Mouse (Mus musculus) ES-E14 (cell line): ENCODE results near the gene Nrap. TPM values are rescaled to one million over a fixed set of nuclear protein-coding genes. Genes with fewer than 3 reads are reported as not detected.

Source experiments
- DNase-seq: peaks from one replicate; pipeline ENCODE4 v3.0.0-alpha.2; 2013; ENCODE audit warnings: low read depth, low spot score
- H3K27ac ChIP-seq: 2 replicates; pipeline ENCODE4 v1.5.1; 2012; ENCODE audit warnings: low read depth, mild to moderate bottlenecking, low read length, moderate library complexity, mixed read lengths; ENCODE audit not compliant: poor library complexity, insufficient read depth, severe bottlenecking
- H3K36me3 ChIP-seq: 2 replicates; pipeline ENCODE4 v1.6.1; 2012; ENCODE audit warnings: mild to moderate bottlenecking, low read length, moderate library complexity, mixed read lengths; ENCODE audit not compliant: control insufficient read depth, poor library complexity, insufficient read depth, severe bottlenecking
- H3K4me1 ChIP-seq, 2 experiments: fragments of 150-350 bp in 1 of 2; sonication (generic) in 1 of 2; 2 replicates each; pipeline ENCODE4 v1.6.1; 2012; ENCODE audit warnings: low read length in 2 of 2, mild to moderate bottlenecking in 1 of 2, mixed read lengths in 1 of 2; ENCODE audit not compliant: control insufficient read depth in 2 of 2, insufficient read depth in 2 of 2, poor library complexity in 1 of 2
- H3K4me3 ChIP-seq, 2 experiments: fragments of 150-350 bp in 1 of 2; sonication (generic) in 1 of 2; 2 replicates each; pipeline ENCODE4 v1.5.1; 2012; ENCODE audit warnings: low read length in 2 of 2, low read depth in 1 of 2, mild to moderate bottlenecking in 1 of 2, mixed read lengths in 1 of 2; ENCODE audit not compliant: insufficient read depth in 1 of 2, poor library complexity in 1 of 2, severe bottlenecking in 1 of 2
- H3K9ac ChIP-seq: 2 replicates; pipeline ENCODE4 v1.6.1; 2012; ENCODE audit warnings: low read depth, mild to moderate bottlenecking, low read length, mixed read lengths; ENCODE audit not compliant: poor library complexity, insufficient read depth, severe bottlenecking
- H3K9me3 ChIP-seq: fragments of 150-350 bp; sonication (generic); 2 replicates; pipeline ENCODE4 v1.6.1; 2012; ENCODE audit warnings: low read depth, mild to moderate bottlenecking, low read length; ENCODE audit not compliant: control insufficient read depth, insufficient read depth
- CHD2 ChIP-seq: IDR thresholded peaks from 2 replicates; pipeline ENCODE4 v1.6.1; 2014; ENCODE audit warnings: mild to moderate bottlenecking, low read depth, low read length, inconsistent platforms
- HCFC1 ChIP-seq: IDR thresholded peaks from 2 replicates; pipeline ENCODE4 v1.6.1; 2012; ENCODE audit warnings: low read length, inconsistent platforms, borderline replicate concordance; ENCODE audit not compliant: insufficient read depth
- MAFK ChIP-seq: IDR thresholded peaks from 2 replicates; pipeline ENCODE4 v1.6.1; 2014; ENCODE audit warnings: mild to moderate bottlenecking, low read depth, low read length, inconsistent platforms; ENCODE audit not compliant: insufficient read depth
- ZC3H11A ChIP-seq: IDR thresholded peaks from 2 replicates; pipeline ENCODE4 v1.6.1; 2012; ENCODE audit warnings: low read depth, mild to moderate bottlenecking, inconsistent platforms, low read length, borderline replicate concordance
- ZNF384 ChIP-seq: IDR thresholded peaks from 2 replicates; pipeline ENCODE4 v1.6.1; 2012; ENCODE audit warnings: low read depth, low read length, inconsistent platforms
- in situ Hi-C, 2 experiments: fragments of 600-800 bp; cut with MboI; formaldehyde crosslinking; loops; one replicate each; pipeline ENCODE4 v1.15.1; 2025; ENCODE audit warnings: low sequenced_read_pairs in 2 of 2, inconsistent platforms in 1 of 2; ENCODE audit not compliant: unreplicated experiment in 2 of 2
- total RNA-seq: library from RNA; depleted of rRNA; stranded (reverse); fragments of 300-350 nt; gene quantifications from 2 replicates; pipeline ENCODE4 v1.2.3, GENCODE M21; 2012

Gene Nrap
- total RNA-seq, 1 experiment = 0.09 TPM

GRCm38 (mm10) chr19:56286866-56287265, 103.0 kb downstream of the Nrap start, which contains the start of gene Habp2:
Habp2 (plus strand) TSS chr19:56287137.
- Histone ChIP-seq H3K27ac (no peak within 1 kb of the TSS), H3K4me1 (no peaks in the 10 kb centered on the region), H3K9ac (no peak within 1 kb of the TSS), H3K9me3 (no peaks in the 10 kb centered on the region), H3K36me3 (no peaks in the 10 kb centered on the region), H3K4me3 (no peak within 1 kb of the TSS)
- in situ Hi-C loops = no loop called here
- DNase-seq = no peak
- TF ChIP-seq ZNF384 (no peak), HCFC1 (no peak), CHD2 (no peak), ZC3H11A (no peak), MAFK (no peak)

GRCm38 (mm10) chr19:56285222-56285621, 104.6 kb downstream of the Nrap start:
- TF ChIP-seq CHD2 (no peak), HCFC1 (no peak)
- no peak overlapping the region for H3K4me3 ChIP-seq
- no peaks in the 10 kb centered on the region for H3K4me1 ChIP-seq
- in situ Hi-C loops = no loop called here
- no peaks in the 10 kb centered on the region for H3K36me3 ChIP-seq
- H3K27ac ChIP-seq = no peak overlapping the region
- no peak overlapping the region for H3K9ac ChIP-seq
- H3K9me3 ChIP-seq = no peaks in the 10 kb centered on the region
- no peak for DNase-seq

- no peaks in the 10 kb centered on the region for H3K9me3 ChIP-seq
- no peak overlapping the region for H3K4me3 ChIP-seq
- no peak overlapping the region for H3K27ac ChIP-seq
- H3K9ac ChIP-seq = no peak overlapping the region
- H3K36me3 ChIP-seq = no peaks in the 10 kb centered on the region
- H3K4me1 ChIP-seq = no peaks in the 10 kb centered on the region
- no peak for DNase-seq
- in situ Hi-C loops = no loop called here
- no peak for TF ChIP-seq ZNF384
- no peak for TF ChIP-seq HCFC1
- no peak for TF ChIP-seq MAFK
- no peak for TF ChIP-seq CHD2
- no peak for TF ChIP-seq ZC3H11A
Observed at GRCm38 (mm10) chr19:56278366-56278765, 111.5 kb downstream of the Nrap start.

- no peaks in the 10 kb centered on the region for H3K9me3 ChIP-seq
- no peak overlapping the region for H3K4me3 ChIP-seq
- no peaks in the 10 kb centered on the region for H3K36me3 ChIP-seq
- DNase-seq = no peak
- TF ChIP-seq MAFK = no peak
- no peak for TF ChIP-seq ZC3H11A
- no peak for TF ChIP-seq ZNF384
- TF ChIP-seq HCFC1 = no peak
- no peak for TF ChIP-seq CHD2
- H3K9ac ChIP-seq = no peak overlapping the region
- H3K4me1 ChIP-seq = no peaks in the 10 kb centered on the region
- in situ Hi-C loops = no loop called here
- no peak overlapping the region for H3K27ac ChIP-seq
Observed at GRCm38 (mm10) chr19:56277951-56278350, 111.9 kb downstream of the Nrap start.

GRCm38 (mm10) chr19:56277140-56277804, 112.6 kb downstream of the Nrap start:
- no peaks in the 10 kb centered on the region for H3K4me1 ChIP-seq
- in situ Hi-C loops = no loop called here
- H3K27ac ChIP-seq = no peak overlapping the region
- DNase-seq = no peak
- H3K36me3 ChIP-seq = no peaks in the 10 kb centered on the region
- TF ChIP-seq MAFK (no peak), ZNF384 (no peak), CHD2 (no peak), HCFC1 (no peak), ZC3H11A (no peak)
- H3K9me3 ChIP-seq = no peaks in the 10 kb centered on the region
- H3K9ac ChIP-seq = no peak overlapping the region
- no peak overlapping the region for H3K4me3 ChIP-seq
